Mouse (Mus musculus) neural tube, embryonic 14.5 days (tissue): ENCODE results near the gene Alox12b. TPM values are rescaled to one million over a fixed set of nuclear protein-coding genes. Genes with fewer than 3 reads are reported as not detected.
A peak's percentile ranks its signal among the peaks of the same experiment; 100 is the strongest.

Experiments used
- ATAC-seq: fragments of 200-750 bp; cut with Nextera tagmentation; 2 replicates; pipeline ENCODE4 v1.8.0; 2017; ENCODE audit warnings: low read depth, mild to moderate bottlenecking, moderate TSS enrichment, moderate library complexity
- H3K27ac ChIP-seq: fragments of 300-500 bp; sonication (generic); 2 replicates; pipeline ENCODE4 v1.5.1; 2014; ENCODE audit warnings: low read depth, mild to moderate bottlenecking, control low read depth, low read length, moderate library complexity, mixed read lengths
- H3K27me3 ChIP-seq: fragments of 300-500 bp; sonication (generic); 2 replicates; pipeline ENCODE4 v1.6.1; 2014; ENCODE audit warnings: low read length; ENCODE audit not compliant: control insufficient read depth, insufficient read depth
- H3K36me3 ChIP-seq: fragments of 300-500 bp; sonication (generic); 2 replicates; pipeline ENCODE4 v1.6.1; 2014; ENCODE audit warnings: low read length, mixed read lengths; ENCODE audit not compliant: control insufficient read depth, insufficient read depth
- H3K4me1 ChIP-seq: fragments of 300-500 bp; sonication (generic); 2 replicates; pipeline ENCODE4 v1.6.1; 2014; ENCODE audit warnings: low read length; ENCODE audit not compliant: control insufficient read depth, insufficient read depth
- H3K4me2 ChIP-seq: fragments of 300-500 bp; sonication (generic); 2 replicates; pipeline ENCODE4 v1.6.1; 2014; ENCODE audit warnings: mild to moderate bottlenecking, low read depth, low read length, control low read depth
- H3K4me3 ChIP-seq: fragments of 300-500 bp; sonication (generic); 2 replicates; pipeline ENCODE4 v1.5.1; 2014; ENCODE audit warnings: low read depth, low read length, control low read depth, mixed read lengths
- H3K9ac ChIP-seq: fragments of 300-500 bp; sonication (generic); replicated peaks from 2 replicates; pipeline ENCODE4 v1.6.1; 2014; ENCODE audit warnings: low read depth, mild to moderate bottlenecking, control low read depth, low read length, mixed read lengths
- H3K9me3 ChIP-seq: fragments of 300-500 bp; sonication (generic); 2 replicates; pipeline ENCODE4 v1.6.1; 2016; ENCODE audit warnings: low read length; ENCODE audit not compliant: control insufficient read depth
- WGBS: fragments of 180-500 bp; shearing (Covaris S2); extraction: QIAGEN DNeasy Blood & Tissue Kit; methylation state at CpG from one replicate; pipeline ENCODE4 v1.1.7; 2014; 5-methylcytosine and 5-hydroxymethylcytosine counted together
- polyA plus RNA-seq: library from polyadenylated mRNA; unstranded; fragments of >200 nt; fragmentation: Nextera tagmentation; extraction: Ambion mirVana; gene quantifications from 2 replicates; pipeline ENCODE4 v1.2.1, GENCODE M21; 2014

Alox12b gene
- polyA plus RNA-seq, 1 experiment from 2014 or later = 0.67 TPM

GRCm38 (mm10) chr11:69197743-69198142 is 41.0 kb downstream of the Alox12b start, which contains the start of gene Alox8:
Gene Alox8 (minus strand): TSS chr11:69197843.
- Histone ChIP-seq H3K27ac (no peak within 1 kb of the TSS), H3K9ac (no peak within 1 kb of the TSS; the same call in 1 of the 2 replicates), H3K27me3 (peaks cover 12% of the 10 kb centered on the region), H3K4me2 (peak within 1 kb of the TSS; percentile 33; the same call in 1 of the 2 replicates), H3K4me3 (peak within 1 kb of the TSS; percentile 12; the same call in 1 of the 2 replicates), H3K9me3 (no peaks in the 10 kb centered on the region), H3K4me1 (no peaks in the 10 kb centered on the region), H3K36me3 (no peaks in the 10 kb centered on the region)
- ATAC-seq = no peak
- 35% methylated on average over 6 of the region's 6 CpGs for whole genome bisulfite sequencing

DNA sequence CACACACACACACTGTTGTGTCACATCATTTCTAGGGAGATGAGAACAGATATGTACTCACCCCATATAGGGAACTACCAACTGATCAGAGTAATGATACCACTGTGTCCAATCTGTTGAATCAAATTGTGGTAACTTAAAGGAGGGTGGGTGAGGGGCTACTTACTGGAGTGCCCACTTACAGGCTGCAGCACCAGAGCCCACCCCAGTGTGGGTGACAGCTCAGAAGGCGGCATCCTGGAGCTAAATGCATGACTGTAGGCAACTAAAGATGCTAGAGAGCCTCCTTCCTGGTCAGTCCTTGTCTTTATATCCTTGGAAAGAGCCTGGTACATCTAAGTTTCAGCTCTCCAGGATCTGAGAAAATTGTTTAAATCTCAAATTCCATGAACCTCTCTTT is 42.5 kb downstream of the Alox12b start:
- ATAC-seq = no peak

DNA sequence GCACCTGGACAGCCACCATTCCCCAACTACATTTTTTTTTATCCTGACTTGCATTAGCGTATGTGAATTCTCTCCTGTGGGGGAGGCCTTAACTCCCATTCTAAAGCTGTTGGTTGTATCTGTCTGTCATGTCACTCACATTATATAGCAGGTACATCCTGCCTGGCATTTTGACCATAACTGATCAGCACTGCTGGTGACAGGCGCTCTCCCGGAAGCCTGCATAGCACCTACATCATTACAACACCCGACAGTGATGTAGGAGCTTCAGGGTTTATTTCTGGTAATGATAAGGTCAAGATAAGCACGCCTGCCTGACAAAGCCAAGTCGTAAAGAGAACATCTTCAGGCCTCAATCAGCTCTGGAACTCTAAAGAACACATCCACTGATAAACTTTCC is 43.4 kb downstream of the Alox12b start:
- peaks cover 12% of the 10 kb centered on the region for H3K27me3 ChIP-seq
- no peaks in the 10 kb centered on the region for H3K36me3 ChIP-seq
- H3K4me1 ChIP-seq = no peaks in the 10 kb centered on the region
- no peaks in the 10 kb centered on the region for H3K9me3 ChIP-seq
- H3K27ac ChIP-seq = no peak overlapping the region
- no peak overlapping the region for H3K4me2 ChIP-seq
- no peak overlapping the region for H3K4me3 ChIP-seq
- 82% methylated on average over 6 of the region's 6 CpGs for WGBS
- ATAC-seq = no peak
- H3K9ac ChIP-seq = no peak overlapping the region

More for the DNA sequence above, 42.5 kb downstream of the Alox12b start:
- H3K27me3 ChIP-seq = peaks cover 12% of the 10 kb centered on the region
- H3K36me3 ChIP-seq = no peaks in the 10 kb centered on the region
- 81% methylated on average over 1 of the region's 1 CpGs for WGBS
- no peaks in the 10 kb centered on the region for H3K9me3 ChIP-seq
- H3K9ac ChIP-seq = no peak overlapping the region
- H3K4me1 ChIP-seq = no peaks in the 10 kb centered on the region
- H3K4me2 ChIP-seq = no peak overlapping the region
- H3K4me3 ChIP-seq = no peak overlapping the region
- no peak overlapping the region for H3K27ac ChIP-seq

GRCm38 (mm10) chr11:69202469-69203230 is 45.9 kb downstream of the Alox12b start:
- Histone ChIP-seq H3K9ac (no peak overlapping the region), H3K9me3 (no peaks in the 10 kb centered on the region), H3K4me3 (no peak overlapping the region), H3K27ac (no peak overlapping the region), H3K4me1 (no peaks in the 10 kb centered on the region), H3K36me3 (no peaks in the 10 kb centered on the region), H3K27me3 (peaks cover 6% of the 10 kb centered on the region; the same call in 1 of the 2 replicates), H3K4me2 (no peak overlapping the region)
- ATAC-seq = no peak
- WGBS = 88% methylated on average over 13 of the region's 13 CpGs

DNA sequence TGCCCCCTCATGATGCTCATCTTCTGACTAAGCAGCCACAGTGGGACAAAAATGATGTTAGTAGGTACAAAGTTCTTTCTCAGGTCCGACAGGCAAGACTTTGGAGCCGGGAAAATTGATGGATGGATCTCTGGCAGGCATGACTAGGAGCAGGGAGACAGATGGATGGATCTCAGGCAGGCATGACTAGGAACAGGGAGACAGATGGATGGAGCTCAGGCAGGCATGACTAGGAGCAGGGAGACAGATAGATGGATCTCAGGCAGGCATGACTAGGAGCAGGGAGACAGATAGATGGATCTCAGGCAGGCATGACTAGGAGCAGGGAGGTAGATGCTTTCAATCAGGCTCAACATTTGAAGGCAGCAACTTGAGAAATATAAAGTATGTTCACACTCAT is 54.6 kb downstream of the Alox12b start:
- Histone ChIP-seq H3K36me3 (no peaks in the 10 kb centered on the region), H3K4me3 (peak overlapping the region; percentile 25; the same call in 1 of the 2 replicates), H3K4me2 (peak overlapping the region; percentile 43), H3K4me1 (no peaks in the 10 kb centered on the region), H3K9me3 (no peaks in the 10 kb centered on the region), H3K27me3 (no peaks in the 10 kb centered on the region), H3K9ac (no peak overlapping the region), H3K27ac (no peak overlapping the region)
- ATAC-seq = no peak
- 21% methylated on average over 2 of the region's 2 CpGs for WGBS

DNA sequence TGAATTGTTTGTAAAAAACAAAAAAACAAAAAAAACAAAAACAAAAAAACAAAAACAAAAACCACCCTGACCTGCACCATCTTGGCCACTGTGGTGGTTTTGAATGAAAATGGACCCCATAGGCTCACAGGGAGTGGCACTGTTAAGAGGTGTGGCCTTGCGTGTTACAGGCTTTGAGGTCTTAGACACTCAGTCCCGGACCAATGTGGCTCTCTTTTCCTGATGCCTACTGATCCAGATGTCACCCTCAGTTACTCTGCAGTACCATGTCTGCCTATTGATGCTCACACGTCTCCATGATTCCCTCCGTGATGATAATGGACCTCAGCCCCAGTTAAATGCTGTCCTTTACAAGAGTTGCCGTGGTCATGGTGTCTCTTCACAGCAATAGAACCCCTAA is 60.6 kb downstream of the Alox12b start:
- Histone ChIP-seq H3K4me1 (no peaks in the 10 kb centered on the region), H3K9ac (no peak overlapping the region), H3K36me3 (no peaks in the 10 kb centered on the region), H3K4me3 (no peak overlapping the region), H3K4me2 (no peak overlapping the region), H3K27ac (no peak overlapping the region), H3K9me3 (no peaks in the 10 kb centered on the region), H3K27me3 (no peaks in the 10 kb centered on the region)
- no peak for ATAC-seq
- WGBS = 88% methylated on average over 5 of the region's 5 CpGs

- Histone ChIP-seq H3K27ac (no peak overlapping the region), H3K9me3 (no peaks in the 10 kb centered on the region), H3K9ac (no peak overlapping the region), H3K4me3 (no peak overlapping the region), H3K36me3 (no peaks in the 10 kb centered on the region), H3K27me3 (no peaks in the 10 kb centered on the region), H3K4me1 (no peaks in the 10 kb centered on the region), H3K4me2 (no peak overlapping the region)
- no peak for ATAC-seq
- 63% methylated on average over 2 of the region's 2 CpGs for WGBS
Measured at GRCm38 (mm10) chr11:69218661-69219060, 61.9 kb downstream of the Alox12b start.

Other genes starting within 250 kb of the Alox12b start
- 0.89 and 1.3 TPM in 2 replicates for gene Odf4, start 229.9 kb upstream of the Alox12b start, polyA plus RNA-seq
- 20.4 and 24.7 TPM in 2 replicates for gene Arhgef15, start 199.5 kb upstream of the Alox12b start, polyA plus RNA-seq
- 1.6 and 2.2 TPM in 2 replicates for gene Slc25a35, start 188.9 kb upstream of the Alox12b start, polyA plus RNA-seq
- 25.5 and 30.6 TPM in 2 replicates for gene Rangrf, start 181.8 kb upstream of the Alox12b start, polyA plus RNA-seq
- 16.0 and 16.5 TPM in 2 replicates for gene Pfas, start 148.5 kb upstream of the Alox12b start, polyA plus RNA-seq
- 51.8 and 59.3 TPM in 2 replicates for gene Ctc1, start 141.1 kb upstream of the Alox12b start, polyA plus RNA-seq
- 8.7 and 12.8 TPM in 2 replicates for gene Aurkb, start 111.3 kb upstream of the Alox12b start, polyA plus RNA-seq
- gene Borcs6, start 97.3 kb upstream of the Alox12b start, polyA plus RNA-seq = 16.1 and 17.7 TPM in 2 replicates
- gene Tmem107, start 86.2 kb upstream of the Alox12b start, polyA plus RNA-seq = 24.7 and 27.7 TPM in 2 replicates
- gene Vamp2, start 68.5 kb upstream of the Alox12b start, polyA plus RNA-seq = 337 and 385 TPM in 2 replicates
- 6.5 and 9.4 TPM in 2 replicates for gene Per1, start 61.8 kb upstream of the Alox12b start, polyA plus RNA-seq
- 0.43 and 0.52 TPM in 2 replicates for gene Hes7, start 36.6 kb upstream of the Alox12b start, polyA plus RNA-seq
- gene 9130213A22Rik, start 34.4 kb upstream of the Alox12b start, polyA plus RNA-seq = 0.33 and 0.48 TPM in 2 replicates
- gene Aloxe3, start 31.1 kb upstream of the Alox12b start, polyA plus RNA-seq = 2.2 and 5.0 TPM in 2 replicates
- 0.24 and 0.43 TPM in 2 replicates for gene Alox8, start 40.9 kb downstream of the Alox12b start, polyA plus RNA-seq
- 0.35 and 0.62 TPM in 2 replicates for gene Gucy2e, start 80.0 kb downstream of the Alox12b start, polyA plus RNA-seq
- gene Cntrob, start 166.8 kb downstream of the Alox12b start, polyA plus RNA-seq = 10.3 and 15.7 TPM in 2 replicates
- gene Trappc1, start 167.0 kb downstream of the Alox12b start, polyA plus RNA-seq = 191 and 200 TPM in 2 replicates
- gene Kcnab3, start 169.3 kb downstream of the Alox12b start, polyA plus RNA-seq = 5.7 and 7.3 TPM in 2 replicates
- gene Rnf227, start 183.5 kb downstream of the Alox12b start, polyA plus RNA-seq = 213 and 260 TPM in 2 replicates
- 86.0 and 89.6 TPM in 2 replicates for gene Chd3, start 212.4 kb downstream of the Alox12b start, polyA plus RNA-seq
- gene Naa38, start 238.5 kb downstream of the Alox12b start, polyA plus RNA-seq = 112 and 132 TPM in 2 replicates
- 21.3 and 29.9 TPM in 2 replicates for gene Cyb5d1, start 238.6 kb downstream of the Alox12b start, polyA plus RNA-seq
- 2.3 and 5.3 TPM in 2 replicates for gene Tmem88, start 241.2 kb downstream of the Alox12b start, polyA plus RNA-seq